Mouse (Mus musculus) ES-CJ7 (cell line): ENCODE measurements at regions not wholly inside any gene's neighbourhood (a gene's known extent, or its start where the extent isn't known, plus 50 kb on each side); places are given as distances from the start of the nearest gene placed in this dataset.
A peak's percentile ranks its signal among the peaks of the same experiment; 100 is the strongest.

Experiments
- DNase-seq: peaks from one replicate; pipeline ENCODE4 v3.0.0; 2011; ENCODE audit warnings: low read depth, low spot score

GRCm38 (mm10) chr15:70982719-70983118, 2851.6 kb upstream of the Gm6569 start:
- no peak for DNase-seq

GRCm38 (mm10) chr15:70987973-70988570, 2846.3 kb upstream of the Gm6569 start:
- DNase-seq = no peak

GRCm38 (mm10) chr15:70993397-70993796, 2841.0 kb upstream of the Gm6569 start:
- DNase-seq = no peak

DNA sequence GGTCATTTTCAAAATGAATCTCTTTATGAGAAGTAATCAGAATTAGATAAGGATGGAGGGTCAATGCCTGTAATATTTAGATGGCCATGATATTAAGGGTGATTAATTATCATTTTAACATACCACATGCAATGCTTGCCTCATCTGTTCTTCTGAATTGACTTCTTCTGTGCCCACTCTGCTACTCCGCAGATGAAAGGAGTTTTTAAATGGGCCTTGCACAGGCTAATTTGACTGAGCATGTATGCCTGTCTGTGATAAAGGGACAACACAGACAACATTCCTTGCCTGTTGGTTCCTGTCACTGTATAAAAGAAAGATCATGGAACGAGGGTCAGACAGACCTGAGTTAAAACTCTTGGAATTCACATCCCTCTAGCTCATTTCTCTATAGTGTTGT, 2824.0 kb upstream of the Gm6569 start:
- no peak for DNase-seq

DNA sequence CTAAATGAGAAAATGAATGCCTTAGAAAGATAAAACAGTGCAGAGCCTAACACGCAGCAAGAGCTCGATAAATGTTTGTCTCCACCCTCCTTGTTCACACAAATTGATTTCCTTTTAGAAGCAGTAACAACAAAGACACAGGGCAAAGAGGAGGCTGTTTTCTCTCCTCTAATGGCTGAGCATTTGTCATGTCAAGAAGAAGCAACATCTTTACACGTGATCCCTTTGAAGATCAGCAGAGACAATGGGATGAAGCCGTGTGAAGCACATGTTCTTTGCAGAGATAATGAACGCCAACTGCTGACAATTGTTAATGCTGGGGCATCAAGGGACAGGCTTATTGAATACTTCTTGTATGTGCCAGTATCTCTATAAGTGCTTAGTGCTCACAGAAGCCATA, 2823.6 kb upstream of the Gm6569 start:
- DNase-seq = no peak

GRCm38 (mm10) chr15:71054251-71054852, 2780.0 kb upstream of the Gm6569 start:
- DNase-seq = no peak

- no peak for DNase-seq
These were observed 2747.9 kb upstream of the Gm6569 start for GRCm38 (mm10) chr15:71086367-71086997.

DNA sequence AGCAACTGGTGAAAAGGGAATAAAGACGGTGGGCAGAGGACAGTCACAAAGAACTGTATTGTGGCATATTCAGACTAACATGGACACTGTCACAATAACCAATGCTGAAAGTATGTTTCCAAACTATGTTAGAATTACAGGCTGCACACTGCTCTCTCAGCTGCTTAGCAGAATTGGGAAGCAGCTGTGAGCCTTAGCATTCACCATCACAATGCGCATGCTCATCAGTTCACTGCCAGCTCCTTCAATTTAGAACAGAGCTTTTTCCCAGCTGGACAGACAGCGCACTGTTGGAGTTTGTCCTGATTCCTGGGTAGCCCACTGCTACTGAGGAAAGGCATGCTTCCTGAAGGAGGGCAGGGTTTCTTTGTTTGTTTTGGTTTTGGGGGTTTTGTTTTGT, 2735.2 kb upstream of the Gm6569 start:
- no peak for DNase-seq

DNA sequence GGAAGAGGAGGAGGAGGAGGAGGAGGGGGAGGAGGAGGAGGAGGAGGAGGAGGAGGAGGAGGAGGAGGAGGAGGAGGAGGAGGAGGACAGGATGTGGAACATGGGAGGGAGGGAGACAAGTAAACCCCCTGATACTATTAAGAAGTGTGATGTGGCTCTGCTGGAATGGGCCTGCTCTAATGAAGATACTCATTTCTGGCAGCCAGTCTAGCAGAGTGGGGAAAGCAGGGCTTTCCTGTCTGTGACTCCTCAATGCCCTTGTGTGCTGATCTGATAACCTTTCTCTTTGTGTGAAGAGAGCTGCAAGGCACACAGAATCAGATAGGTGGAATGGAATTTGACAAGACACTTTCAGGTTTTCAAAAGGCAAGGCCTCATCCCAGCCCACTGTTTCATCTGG, 2704.6 kb upstream of the Gm6569 start:
- DNase-seq = no peak

GRCm38 (mm10) chr15:71157680-71158079, 2676.7 kb upstream of the Gm6569 start:
- no peak for DNase-seq

DNA sequence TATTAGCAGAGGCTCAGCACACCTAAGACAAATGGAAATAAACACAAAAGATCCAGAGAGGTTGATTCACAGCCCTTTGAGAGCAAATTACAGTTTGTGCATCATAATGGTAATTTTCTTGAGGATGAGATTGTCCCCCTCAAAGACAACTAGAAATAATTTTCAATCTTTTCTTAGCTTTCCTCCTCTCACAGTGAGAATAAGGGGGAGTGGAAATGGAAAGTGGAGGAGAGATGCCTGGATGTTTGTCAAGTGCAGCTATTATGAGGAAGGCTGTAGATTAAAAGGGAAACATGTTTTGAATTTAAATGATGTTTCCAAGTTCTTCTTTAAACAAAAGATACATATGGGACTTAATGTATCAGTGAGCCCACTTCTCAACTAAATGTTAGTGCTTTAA, 2672.3 kb upstream of the Gm6569 start:
- no peak for DNase-seq

DNA sequence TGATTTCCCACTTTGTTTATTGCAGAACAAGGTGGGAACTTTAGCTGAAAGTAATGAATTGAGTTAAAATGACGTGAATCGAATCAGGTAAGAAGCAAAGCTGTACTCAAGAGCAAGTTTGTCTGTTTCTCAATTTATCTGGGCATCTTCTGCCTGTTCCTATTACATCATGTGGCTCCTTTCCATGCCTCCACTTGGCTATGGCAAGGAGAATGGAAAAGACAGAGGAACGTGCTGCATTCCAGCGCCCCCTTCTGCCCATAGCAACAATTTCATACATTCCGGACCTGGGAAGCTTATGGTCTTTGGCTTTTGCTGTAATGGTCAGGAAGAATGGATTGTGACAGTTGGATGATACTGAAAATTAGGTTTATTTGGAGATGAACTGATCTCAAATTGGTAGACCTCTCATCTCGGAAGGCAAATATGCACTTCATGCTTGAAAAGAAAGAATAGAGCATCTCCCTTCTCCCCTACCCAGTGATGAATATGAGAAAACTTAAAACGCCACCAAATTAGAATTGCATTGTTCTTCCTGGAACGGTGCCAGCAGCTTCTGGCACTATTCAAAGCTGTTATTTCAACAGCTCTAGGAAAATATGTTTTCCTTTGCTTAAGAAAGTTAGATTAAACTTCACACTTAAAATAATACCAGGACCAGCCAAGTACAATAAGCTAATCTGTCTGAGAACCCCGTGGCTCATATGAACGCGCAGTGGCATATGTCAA, 2639.2 kb upstream of the Gm6569 start:
- peak; percentile 17 for DNase-seq

GRCm38 (mm10) chr15:71240647-71241351, 2593.6 kb upstream of the Gm6569 start:
- peak; percentile 61 for DNase-seq

DNA sequence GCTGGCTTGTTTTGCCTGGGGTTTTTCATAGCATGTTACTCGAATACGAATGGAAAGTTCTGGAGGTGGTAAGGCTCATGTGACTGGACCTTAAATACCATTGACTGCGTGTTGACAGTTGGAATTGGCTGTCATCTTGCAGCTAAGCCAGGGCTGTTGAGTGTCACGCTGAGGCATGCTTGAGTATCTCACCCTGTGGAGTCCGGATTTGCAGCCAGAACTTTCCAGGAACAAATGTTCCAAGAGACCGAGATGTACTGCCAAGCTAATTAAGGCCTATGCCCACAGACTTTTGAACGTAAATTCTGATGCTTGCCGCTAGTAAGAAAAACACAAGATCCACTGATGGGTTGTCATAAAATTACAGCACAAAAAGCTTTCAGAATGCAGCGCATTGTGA, 2590.8 kb upstream of the Gm6569 start:
- DNase-seq = no peak

DNA sequence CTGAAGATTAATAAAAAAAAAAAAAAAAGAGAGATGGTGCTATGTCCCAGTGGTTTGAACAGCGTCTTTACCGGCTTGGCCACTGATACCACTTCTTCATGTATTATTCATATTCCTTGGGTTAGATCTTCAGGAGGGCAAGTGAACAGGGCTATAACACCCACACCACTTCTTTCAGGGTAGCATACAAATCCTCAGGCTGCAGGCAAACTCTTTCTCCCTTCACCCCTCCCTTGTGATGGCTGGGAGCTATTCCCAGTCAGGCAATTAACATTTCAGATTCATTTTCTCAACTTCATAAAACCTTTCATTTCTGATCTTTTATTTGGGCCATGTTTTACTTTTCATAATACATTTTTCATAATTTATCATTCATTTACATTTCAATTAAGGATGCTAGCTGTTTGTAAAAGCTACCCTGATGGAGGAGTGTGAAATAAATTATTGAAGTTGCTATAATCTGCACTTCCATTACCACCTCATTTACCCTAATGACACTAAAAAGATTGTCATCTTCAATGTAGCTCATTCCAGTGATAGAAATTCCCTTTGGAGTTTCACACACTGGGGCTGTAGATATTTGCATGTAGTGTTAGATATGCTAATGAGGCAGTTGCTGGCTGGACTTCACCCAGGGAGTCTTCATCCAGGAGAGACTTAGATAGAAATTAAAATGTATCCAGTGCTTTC, 2558.3 kb upstream of the Gm6569 start:
- DNase-seq = no peak

GRCm38 (mm10) chr15:71276566-71276912, 2557.8 kb upstream of the Gm6569 start:
- no peak for DNase-seq

DNA sequence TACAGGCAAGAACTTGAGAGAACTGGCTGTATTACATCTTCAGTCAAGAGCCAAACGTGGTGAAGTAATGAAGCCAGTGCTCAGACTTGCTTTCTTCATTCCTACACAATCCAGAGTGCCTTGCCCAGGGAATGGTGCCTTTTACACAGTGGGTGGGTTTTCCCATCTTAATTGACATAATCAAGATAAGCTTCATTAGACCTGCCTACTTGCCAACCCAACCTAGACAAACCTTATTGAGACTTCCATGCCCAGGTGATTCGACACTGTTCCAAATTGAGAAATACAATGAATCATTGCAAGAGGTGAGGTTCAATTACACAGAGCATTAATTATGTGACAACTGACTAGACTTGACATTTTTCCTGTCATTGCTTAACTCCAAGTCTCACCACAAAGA, 2557.0 kb upstream of the Gm6569 start:
- DNase-seq = no peak

GRCm38 (mm10) chr15:71283775-71284174, 2550.6 kb upstream of the Gm6569 start:
- no peak for DNase-seq

DNA sequence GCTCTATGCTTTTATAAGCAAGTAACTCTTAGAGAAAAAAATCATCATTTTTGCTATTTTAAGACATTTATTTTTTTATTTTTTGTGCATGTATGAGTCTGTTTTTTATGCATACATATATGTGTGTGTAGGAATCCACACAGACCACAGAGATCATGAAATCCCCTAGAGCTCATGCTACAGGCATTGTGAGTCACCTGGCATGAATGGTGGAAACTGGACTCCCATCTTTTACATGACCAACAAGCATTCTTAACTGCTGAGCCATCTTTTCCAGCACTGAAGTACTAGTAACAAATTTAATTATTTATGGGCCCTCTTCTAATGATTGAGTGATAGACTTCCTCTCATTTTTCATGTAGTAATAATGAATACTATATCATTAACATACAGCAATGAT, 2531.8 kb upstream of the Gm6569 start:
- DNase-seq = no peak

DNA sequence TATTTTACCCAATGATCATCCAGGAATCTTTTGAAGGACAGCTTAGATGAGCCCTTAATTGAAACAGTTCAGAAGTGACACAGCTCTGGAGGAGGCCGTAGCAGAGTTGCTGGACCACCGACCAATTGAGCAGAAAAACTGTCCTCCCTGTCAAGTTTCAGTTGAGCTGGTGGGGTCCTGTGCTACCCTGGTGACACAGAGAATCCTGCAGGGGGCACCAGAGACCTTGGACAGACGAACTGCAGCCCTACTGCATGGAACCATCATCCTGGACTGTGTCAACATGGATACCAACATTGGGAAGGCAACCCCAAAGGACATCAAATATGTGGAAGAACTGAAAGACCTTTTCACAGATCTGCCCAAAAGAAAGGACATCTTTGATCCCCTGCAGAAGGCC, 2524.1 kb upstream of the Gm6569 start:
- peak; percentile 12 for DNase-seq

DNA sequence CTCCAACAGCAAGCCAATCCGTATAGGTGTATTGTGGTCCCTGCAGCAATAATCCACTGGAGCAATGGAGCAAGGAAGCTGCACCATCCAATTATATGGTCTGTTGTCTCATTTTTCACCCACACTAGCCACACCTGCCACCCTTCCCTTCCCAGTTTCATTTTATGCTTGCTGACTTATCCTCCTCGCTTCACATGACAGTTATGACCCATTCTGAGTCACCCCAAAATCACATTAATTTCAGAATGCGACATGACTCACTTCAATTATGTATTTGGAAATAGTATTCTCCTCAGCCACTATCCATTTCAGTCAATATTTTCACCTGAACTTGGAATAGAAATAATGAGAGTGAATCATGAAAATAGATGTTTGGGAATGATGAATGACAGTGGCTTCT, 2507.8 kb upstream of the Gm6569 start:
- DNase-seq = no peak
